Mouse (Mus musculus): ENCODE data around the gene Dpp9.

Dpp9 gene

GRCm38 (mm10) chr17:56233389-56233788 lies 14.7 kb upstream of the Dpp9 start:
- no peak for DNase-seq (ENCODE audit: low read depth in 1 of 2, low spot score in 2 of 2)

DNA sequence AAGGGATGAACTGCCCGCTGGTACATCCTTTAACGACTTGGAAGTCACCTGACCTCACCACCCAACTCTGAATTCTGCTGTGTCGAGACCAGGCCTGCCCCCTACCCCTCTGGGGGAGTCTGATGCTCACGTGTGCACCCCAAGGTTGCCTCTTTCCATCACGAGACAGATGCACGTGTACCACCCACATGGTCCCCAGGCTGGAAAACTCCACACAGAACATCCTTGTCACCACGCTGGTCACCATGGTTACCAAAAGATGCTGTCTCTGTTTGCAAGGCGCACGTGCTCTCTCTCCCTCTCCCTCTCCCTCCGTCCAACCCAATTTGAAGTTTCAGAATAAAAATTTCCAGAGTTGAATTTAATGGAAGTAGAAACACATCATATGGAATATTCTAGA lies 11.2 kb upstream of the Dpp9 start:
- DNase-seq (ENCODE audit: low read depth in 1 of 2, low spot score in 2 of 2): no peak

DNA sequence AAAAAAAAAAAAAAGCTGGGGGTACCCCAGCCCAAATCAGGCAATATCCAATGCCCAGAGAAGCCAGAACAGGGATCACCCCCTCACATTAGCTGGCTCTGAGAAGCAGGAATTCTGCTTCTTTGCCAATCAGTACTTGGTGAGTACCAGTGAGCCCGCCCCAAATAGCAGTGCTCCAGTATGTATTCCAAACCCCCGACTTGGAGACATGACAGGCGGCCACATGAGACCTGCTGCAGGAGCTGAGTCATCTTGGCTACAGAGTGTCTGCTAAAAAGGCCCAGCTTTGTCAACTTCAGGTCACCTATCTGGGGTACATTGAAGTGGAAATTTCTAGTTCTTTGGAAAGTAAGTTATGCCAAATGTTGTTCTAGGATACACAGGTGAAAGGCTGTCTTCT lies 7.9 kb upstream of the Dpp9 start:
- no peak for DNase-seq (ENCODE audit: low read depth in 1 of 2, low spot score in 2 of 2)

DNA sequence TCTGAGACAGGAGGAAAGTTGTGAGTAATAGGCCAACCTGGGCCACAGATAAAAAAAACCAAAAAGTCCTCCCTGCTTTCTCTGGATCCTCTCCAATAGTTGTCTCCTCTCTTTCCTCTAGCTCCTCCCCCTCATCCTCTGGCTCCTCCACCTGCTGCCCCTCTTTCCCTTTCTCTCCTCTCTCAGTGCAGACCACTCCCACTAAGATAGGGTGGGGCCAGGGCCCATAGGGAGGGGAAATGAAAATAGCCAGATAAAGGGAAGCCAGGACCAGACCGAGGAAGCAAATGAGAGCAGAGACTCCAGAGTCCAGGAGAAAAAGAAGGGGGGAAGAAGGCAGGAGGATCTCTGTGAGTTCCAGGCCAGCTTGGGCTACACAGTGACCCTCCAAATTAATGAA lies 6.2 kb upstream of the Dpp9 start:
- no peak for DNase-seq (ENCODE audit: low read depth in 1 of 2, low spot score in 2 of 2)

- no peak for DNase-seq (ENCODE audit: low read depth in 1 of 2, low spot score in 2 of 2)
Measured at GRCm38 (mm10) chr17:56219805-56220204, 1.1 kb upstream of the Dpp9 start.

- no peak for DNase-seq (ENCODE audit: low read depth in 1 of 2, low spot score in 2 of 2)
Measured at GRCm38 (mm10) chr17:56219251-56219650, 546 bp upstream of the Dpp9 start.

GRCm38 (mm10) chr17:56217670-56218069 lies 1.0 kb downstream of the Dpp9 start:
- DNase-seq (ENCODE audit: low read depth in 1 of 2, low spot score in 2 of 2): no peak

DNA sequence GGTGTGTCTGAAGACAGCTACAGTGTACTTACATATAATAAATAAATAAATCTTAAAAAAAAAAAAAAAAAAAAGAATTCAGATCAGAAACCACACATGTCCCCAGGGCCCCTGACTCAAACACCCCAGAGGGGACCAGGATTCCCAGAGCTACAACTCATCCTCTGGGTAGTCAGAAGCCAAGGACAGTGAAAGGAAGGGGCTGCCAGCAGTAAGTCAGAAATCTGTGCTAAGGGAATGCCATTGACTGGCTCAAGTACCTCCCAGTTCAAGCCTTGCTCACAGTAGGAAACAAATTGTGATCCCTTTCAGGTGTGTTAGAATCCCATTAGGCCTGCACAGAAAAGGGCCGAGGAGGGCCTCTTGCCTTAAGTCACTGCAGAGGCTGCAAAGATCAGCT lies 4.5 kb downstream of the Dpp9 start:
- no peak for DNase-seq (ENCODE audit: low read depth in 1 of 2, low spot score in 2 of 2)

GRCm38 (mm10) chr17:56212676-56213075 lies 6.0 kb downstream of the Dpp9 start:
- DNase-seq (ENCODE audit: low read depth in 1 of 2, low spot score in 2 of 2): no peak

GRCm38 (mm10) chr17:56211090-56211489 lies 7.6 kb downstream of the Dpp9 start:
- no peak for DNase-seq (ENCODE audit: low read depth in 1 of 2, low spot score in 2 of 2)

GRCm38 (mm10) chr17:56208821-56209220 lies 9.9 kb downstream of the Dpp9 start:
- no peak for DNase-seq (ENCODE audit: low read depth in 1 of 2, low spot score in 2 of 2)

DNA sequence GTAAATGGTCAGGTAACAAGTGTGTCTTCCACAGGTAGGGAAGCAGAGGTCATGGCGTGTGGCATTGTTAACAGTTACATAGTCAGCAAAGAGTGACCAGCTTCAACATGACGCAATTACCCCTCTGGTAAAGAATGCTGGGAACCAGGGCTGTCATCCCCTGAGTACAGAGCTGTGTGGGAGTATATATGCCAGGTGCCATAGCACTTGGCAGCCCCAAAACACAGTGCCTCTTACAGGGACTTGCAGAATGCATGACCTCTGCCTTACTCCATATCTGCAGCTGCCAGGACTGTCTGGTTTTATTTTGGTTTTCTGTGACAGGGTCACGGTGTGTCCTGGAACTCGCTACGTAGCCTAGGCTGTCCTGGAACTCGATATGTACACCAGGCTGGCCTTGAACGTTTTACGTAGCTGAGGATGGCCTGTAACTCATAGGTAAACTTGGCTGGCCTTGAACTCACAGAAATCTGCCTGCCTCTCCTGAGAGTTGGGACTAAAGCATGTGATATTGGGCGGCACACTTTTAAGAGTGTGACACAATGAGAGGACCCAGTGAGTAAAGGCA lies 10.7 kb downstream of the Dpp9 start:
- no peak for DNase-seq (ENCODE audit: low read depth in 1 of 2, low spot score in 2 of 2)

- no peak for DNase-seq (ENCODE audit: low read depth in 1 of 2, low spot score in 2 of 2)
Measured at GRCm38 (mm10) chr17:56206986-56207674, 11.6 kb downstream of the Dpp9 start.

DNA sequence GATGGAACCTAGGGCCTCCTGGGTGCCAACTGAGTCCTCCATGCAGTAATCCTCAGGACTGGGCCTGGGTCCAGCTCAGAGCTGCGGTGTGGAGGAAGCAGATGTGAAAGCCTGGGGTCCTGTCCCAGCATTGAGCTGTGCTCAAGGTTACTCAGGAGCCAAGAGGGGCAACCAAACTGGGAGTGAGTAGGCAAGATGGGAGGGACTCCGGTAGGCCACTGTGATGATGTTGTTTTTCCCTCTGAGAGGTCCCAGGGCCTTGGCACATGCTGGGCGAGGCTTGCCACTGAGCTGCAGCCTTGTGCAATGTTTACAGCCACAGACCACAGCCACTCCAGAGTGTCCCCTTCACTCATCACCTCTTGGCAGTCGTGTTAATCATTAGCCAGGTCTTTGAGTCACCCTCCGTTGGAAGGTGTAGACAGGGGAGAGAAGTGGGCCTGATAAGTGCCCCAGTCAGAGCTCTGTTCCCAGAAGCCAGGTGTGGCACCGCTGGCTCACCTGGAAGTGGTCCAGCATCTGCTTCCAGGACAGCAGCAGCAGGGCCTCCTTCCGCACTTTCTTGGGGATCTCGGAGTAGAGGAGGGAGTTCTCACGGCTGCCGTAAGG lies 12.3 kb downstream of the Dpp9 start:
- no peak for DNase-seq (ENCODE audit: low read depth in 1 of 2, low spot score in 2 of 2)

DNA sequence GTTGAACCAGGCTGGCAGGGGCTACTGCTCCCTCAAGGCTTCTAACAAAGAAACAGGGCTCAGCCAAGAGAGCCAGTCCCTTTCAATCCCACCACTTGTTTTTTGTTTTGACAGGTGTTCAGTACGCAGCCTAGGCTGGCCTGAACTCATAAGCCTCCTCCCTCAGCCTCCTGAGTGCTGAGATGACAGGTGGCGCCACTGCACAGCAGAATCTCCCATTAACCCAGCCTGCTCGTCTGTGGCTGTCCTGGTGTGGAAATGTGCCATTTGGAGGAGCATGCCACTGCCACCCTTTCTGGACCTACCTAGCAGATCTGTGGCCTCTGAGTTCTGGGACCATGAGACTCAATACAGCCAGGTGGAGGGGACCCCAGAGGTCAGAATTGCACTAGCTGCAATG lies 15.0 kb downstream of the Dpp9 start:
- no peak for DNase-seq (ENCODE audit: low read depth in 1 of 2, low spot score in 2 of 2)

DNA sequence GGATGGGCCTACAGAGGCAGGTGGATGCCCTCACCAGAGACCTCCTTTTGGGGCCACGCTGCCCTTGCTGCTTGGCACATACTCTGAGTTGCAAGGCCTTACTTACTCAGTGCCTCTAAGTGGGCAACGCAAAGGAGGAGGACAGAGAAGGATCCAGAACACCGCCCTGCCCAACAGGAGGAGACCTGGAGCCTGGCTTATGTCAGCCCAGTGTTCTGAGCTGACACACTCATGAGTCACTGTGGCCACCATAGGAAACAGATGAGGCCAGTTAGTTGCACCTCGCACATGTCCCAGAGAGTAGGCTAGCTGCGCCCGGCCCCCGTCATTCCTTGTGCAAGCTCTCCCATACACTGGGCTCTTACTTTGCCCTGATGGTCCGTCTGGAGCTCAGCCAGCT lies 16.2 kb downstream of the Dpp9 start:
- no peak for DNase-seq (ENCODE audit: low read depth in 1 of 2, low spot score in 2 of 2)

GRCm38 (mm10) chr17:56201642-56202041 lies 17.1 kb downstream of the Dpp9 start:
- DNase-seq (ENCODE audit: low read depth in 1 of 2, low spot score in 2 of 2): no peak

DNA sequence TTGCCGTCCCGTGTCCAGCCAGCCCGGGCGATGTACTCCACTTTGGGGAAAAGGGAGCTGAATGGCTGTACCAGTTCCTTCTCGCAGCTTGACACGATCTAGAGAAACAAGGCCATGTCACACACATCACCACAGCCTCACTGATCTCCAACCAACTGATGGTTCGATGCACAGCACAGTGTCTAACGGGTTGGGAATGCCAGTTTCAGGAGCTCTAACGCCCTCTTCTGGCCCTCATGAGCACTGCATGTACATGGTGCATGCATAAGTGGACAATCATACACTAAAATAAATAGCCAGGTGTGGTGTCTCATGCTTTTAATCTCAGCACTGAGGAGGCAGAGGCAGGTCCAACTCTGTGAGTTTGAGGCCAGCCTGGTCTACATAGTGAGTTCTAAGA lies 18.1 kb downstream of the Dpp9 start:
- no peak for DNase-seq (ENCODE audit: low read depth in 1 of 2, low spot score in 2 of 2)

DNA sequence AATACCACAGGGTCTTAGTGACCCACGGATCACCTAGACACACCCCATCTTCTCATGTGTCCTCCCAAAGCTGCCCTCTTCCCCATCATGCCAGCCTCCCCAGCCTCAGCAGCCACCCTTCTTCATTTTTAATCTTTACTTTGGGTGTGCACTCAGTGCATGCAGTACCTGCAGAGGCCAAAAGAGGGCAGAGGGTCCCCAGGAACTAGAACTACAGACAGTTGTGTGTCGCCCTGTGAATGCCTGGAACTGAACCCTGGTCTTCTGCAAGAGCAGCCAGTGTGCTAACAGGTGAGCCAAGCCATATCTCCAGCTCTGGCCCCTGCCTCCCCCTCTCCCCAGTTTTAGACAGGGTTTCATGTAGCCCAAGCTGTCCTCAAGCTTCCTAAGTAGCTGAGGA lies 21.8 kb downstream of the Dpp9 start:
- DNase-seq (ENCODE audit: low read depth in 1 of 2, low spot score in 2 of 2): no peak

GRCm38 (mm10) chr17:56194765-56195164 lies 23.9 kb downstream of the Dpp9 start:
- DNase-seq (ENCODE audit: low read depth in 1 of 2, low spot score in 2 of 2): no peak

DNA sequence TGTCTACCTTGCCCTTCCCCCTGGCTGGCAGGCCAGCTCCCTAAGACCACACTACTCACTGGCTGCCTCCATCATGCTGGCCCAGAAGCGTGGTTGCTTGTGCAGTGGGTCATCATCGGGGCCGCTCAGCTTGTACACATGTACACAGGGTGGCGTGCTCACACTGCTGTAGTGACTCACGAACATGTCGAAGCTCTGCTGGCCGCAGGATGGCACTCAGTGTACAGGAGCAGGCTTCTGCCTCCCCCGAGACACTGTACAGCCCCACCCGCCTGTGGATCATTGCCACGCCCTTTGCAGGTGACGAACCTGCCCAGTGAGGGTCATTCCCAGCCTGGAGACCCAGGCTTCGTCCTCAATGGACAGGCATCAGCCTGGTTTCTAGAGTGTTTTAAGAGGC lies 24.3 kb downstream of the Dpp9 start:
- no peak for DNase-seq (ENCODE audit: low read depth in 1 of 2, low spot score in 2 of 2)

- no peak for DNase-seq (ENCODE audit: low read depth in 1 of 2, low spot score in 2 of 2)
Measured at GRCm38 (mm10) chr17:56191266-56191665, 27.4 kb downstream of the Dpp9 start.

Measured in monocyte, adult 2 months (primary cell).